Mouse (Mus musculus) spleen, adult 18-20 months (tissue): ENCODE results near the gene Lgals2.
"Not testable (repeated sequence)": the region's sequence is repeated elsewhere in the genome, so short reads cannot be mapped to it uniquely, and the experiment has no call there.

Experiments
- DNase-seq, 2 experiments: peaks; one replicate each; pipeline ENCODE4 v3.0.0; 2022; ENCODE audit warnings: mixed read lengths in 2 of 2

Lgals2 gene

DNA sequence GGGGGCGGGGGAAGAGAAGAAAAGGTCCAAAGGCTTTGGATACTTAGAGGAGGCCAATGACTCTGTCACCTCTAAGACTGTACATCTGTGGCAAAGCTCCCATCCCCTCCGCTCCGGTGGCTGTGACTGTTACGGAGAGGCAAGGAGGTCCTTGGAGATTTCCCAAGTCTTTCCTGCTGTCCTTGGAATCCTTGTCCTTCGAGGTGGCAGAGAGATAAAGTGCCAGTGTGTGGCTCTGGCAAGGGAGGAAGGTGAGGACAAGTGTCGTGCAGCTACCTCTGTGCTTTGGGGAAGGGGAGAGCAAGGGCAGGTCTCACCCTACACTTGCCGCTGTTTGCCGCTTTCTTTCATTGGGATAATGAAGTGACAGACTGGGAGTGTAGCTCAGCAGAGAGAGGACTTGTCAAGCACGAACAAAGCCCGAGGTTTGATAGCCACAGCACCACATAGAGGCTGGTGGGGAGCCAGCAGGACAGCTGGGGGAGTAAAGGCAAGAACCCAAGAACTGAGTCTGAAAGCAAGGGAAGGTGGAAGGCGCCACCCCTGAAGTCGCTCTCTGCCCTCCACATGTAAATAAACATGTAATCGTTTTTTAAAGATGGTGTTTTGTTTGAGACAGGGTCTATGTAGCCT, 18.6 kb upstream of the Lgals2 start:
- DNase-seq, result no peak

DNA sequence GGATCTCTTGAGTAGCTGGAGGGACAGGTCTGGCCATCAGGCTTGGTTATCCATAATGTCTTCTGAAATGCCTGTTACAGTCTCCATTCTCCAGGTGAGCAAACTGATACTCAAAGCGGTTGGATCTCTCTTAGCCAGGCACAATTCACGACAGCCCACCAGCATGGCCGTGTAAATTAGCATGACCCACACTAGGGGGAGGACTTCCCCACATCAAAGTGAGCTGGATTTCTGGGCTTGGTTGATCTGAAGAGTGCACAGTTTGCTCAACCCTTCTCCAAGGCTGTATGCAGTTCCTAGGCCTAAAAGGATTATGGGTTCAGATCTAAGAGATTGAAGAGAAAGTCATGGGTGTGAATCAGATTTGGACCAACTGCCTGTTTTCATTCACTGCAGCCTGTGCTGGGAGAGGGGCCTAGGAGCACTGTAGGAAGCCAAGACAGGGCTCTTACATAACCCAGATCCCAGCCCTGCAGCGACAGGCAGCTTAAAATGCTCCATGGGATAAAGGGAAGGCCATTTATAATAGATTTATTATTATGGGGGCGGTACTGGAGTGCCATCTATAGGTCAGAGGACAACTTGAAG, 16.8 kb upstream of the Lgals2 start:
- DNase-seq, result no peak

DNA sequence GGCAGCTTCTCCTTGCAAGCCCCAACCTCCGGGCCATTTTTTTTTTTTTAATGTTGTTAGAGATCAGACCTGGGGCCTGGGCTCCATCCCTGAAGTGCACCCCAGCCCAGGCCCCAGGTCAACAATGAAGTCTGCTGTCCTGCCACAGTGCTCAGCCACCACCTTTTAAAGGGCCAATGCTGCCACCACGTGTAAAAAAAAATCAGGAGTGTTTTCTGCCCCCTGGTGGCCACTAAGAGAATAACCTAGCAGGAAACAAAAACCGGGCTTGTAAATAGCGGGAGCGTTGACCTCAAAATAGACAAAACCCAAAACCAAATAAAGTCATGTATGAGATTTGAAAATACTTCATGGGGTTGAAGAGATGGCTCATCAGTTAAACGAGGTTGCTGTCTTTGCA, 14.4 kb upstream of the Lgals2 start:
- peak in 1 of 2 experiments; percentile 43 for DNase-seq

DNA sequence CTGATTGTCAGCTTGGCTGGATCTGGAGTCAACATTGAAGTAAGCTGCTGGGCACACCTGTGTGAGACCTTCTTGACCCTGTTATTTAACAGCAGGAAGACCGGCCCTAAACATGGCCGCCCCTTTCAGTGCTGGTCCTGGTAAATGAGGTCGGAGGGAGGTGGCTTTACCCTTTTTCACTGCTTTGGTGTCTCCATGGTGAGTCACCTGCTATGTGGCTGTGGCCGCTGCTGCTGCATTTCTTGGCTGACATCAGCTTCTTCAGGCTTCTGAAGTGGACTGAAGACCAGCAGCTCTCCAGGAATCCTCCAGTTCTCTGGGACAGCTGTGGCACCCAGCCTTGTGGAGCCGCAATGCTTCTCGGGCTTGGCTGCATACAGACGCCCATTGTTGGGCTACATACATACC, 13.5 kb upstream of the Lgals2 start:
- DNase-seq, result no peak

DNA sequence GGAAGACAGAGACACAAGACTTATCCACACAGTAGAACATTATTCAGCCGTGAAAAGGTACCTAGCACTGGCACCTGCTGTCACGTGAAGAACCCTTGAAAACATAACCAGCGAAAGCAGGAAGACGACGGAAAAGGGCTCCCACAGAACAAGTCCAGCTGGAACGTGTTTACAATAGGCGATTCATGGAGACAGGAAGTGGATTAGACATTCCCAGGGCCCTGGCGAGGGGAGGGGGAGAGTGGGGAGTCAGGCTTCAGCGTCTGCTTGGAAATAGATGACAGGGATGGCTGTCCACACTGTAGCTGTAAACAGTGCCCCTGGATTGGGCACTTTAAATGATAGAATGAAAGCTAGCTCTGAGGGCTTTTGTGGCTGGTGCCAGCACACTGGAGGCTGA, 13.1 kb upstream of the Lgals2 start:
- no peak for DNase-seq

DNA sequence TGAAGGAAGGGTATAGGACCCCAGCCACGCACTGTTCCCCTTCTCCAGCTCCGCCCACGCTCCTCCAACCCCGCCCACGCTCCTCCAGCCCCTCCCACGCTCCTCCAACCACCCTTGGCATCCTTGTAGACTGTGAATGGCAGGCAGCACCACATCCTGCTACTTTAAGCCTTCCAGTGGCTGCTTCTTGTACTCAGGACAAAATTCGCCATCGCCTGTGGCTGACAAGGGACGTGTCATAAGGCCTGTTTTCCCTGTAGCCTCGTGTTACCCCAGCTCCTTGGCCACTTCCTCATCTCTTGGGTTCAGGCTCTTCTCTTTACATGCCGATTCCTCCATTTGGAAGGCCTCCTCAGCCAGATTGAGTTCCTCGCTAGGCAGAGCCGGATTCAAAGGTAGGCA, 8.5 kb upstream of the Lgals2 start:
- no peak for DNase-seq

DNA sequence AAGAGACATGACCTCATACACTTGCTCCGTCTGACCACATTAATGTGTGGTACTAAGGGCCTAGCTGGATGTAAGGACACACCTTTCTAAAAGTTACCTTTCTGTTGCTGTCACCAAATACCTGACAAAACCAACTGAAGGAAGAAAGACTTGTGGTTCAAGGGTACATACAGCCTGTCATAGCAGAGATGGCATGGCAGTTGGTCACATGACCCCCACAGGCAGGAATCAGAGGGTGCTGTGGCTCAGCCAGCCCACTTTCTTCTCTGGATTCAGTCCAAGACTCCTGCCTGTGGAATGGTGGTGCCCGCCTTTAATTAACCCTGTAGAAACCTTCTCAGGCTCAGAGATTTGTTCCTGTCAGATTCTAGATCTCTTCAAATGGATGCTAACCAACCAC, 7.8 kb upstream of the Lgals2 start:
- DNase-seq, result no peak

DNA sequence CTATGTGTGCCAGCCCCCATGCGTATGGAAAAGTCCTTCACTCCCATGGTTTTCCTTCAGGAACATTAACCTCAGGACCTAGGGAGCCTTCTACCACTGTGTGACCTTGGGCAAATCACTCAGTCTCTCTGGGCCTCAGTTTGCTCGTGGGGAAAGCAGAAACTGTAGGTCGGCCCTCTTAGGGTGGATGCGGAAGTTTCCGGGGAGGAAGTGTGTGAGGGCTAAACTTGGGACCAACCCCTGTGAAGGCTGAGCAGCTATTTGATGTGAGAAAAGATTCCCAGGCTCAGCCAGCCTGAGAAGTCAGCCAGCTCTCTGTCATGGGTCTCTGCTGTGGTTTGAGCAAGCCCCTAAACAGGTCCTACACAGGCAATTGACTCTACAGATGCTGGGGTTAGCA, 7.0 kb upstream of the Lgals2 start:
- no peak for DNase-seq

DNA sequence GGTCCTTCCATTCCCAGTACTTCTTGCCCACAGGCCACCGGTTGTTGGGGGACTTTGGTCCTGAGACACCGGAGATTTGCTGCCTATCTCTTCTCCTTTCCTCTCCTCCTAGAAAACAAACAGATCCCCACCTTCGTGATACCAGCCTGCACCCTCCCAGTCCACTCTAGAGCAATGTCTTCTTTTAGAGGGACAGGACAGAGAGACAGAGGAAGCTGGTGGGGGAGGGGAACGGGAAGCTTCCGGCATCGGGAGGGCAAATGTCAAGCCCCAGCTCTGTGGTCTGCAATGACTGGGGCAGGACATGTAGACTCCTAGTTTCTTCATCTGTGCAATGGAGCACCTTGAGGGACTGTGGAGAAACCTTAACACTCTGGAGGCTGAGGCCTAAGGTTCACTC, 4.4 kb upstream of the Lgals2 start:
- no peak for DNase-seq

DNA sequence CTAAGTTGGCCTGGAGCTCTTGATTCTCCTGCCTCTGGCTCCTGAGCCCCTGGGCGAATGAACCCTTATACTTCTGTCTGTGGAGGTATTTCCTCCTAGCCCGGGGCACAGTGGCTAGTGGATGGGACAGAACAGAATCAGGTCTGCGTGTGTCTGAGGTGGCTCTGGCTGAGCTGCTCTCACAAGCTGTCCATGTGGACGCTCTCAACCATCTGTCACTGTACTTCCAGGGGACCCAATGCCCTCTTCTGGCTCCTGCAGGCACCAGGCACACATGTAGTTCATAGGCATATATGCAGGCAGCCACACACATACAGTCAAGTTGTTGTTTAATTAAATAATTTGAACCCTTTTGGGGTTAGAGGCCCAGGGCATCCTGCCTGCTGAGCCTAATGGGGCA, 4.0 kb upstream of the Lgals2 start:
- no peak for DNase-seq

DNA sequence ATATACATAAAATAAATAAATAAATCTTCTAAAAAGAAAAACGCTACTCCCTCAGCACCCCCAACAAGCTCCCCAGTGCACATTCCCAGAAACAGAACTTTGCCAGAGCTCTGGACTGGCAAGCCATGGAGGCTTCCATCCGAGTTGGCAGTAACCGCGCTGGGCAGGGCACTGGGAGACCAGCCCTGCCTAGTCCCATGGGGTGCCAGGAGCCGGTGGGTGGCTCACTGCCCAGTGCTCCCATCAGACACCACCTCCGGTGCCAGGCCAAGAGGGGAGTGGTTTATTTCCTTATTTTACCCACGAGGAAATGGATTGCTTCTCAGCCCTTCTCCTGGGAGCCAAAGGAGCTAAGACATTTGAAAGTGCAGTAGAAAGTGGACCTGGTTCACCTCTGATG, 1.7 kb upstream of the Lgals2 start:
- DNase-seq, result no peak

DNA sequence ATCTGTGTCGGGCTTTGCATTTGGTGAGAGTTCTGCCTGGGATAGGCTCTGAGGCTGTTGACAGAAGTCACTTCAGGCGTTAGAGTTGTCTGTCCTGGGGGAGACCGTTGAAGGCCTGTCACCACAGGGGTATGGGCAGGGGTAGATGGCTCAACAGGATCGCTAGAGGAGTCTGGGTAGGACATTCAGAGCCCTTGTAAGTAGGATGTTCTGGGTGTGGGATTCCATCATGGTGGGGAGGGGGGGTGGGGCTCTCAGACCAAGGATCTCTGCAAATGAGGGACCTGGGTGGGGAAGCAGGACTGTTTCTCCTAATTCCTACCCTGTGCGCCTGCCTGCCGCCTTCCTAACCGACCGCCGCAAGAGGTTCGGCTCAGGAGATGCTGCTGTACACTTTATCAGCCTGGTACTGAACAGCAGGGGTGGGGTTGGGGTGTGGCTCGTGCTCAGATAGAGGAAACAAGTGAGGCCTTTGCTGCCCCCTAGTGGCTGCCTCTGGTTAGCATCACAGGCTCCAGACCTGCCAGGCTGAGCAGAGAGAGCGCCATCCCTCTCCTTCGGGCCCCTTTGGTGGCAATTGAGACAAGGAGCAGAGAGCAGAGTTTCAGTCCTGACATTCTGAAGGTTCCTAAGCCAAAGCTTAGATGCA, 3.7 kb downstream of the Lgals2 start:
- peak; percentile 70 to 89 for DNase-seq

DNA sequence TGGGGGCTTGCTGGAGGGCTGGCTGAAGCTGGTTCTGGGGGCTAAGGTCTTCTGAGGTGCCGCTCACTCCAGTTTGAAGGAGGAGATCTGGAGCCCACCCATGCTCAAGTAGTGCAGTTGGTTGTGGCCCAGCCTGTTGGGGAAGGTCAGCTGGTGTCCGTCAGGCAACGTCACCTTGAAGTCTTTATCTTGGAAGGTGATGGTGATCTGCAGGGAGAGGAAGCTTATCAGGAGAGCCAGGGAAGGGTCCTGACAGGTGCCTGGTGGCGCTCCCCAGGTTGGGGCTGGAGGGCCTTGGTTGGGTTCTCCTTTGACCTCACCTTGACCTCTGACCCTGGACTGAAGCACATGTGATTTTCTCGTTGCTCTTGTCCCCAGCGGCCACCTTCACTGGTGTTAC, 4.4 kb downstream of the Lgals2 start:
- no peak for DNase-seq

DNA sequence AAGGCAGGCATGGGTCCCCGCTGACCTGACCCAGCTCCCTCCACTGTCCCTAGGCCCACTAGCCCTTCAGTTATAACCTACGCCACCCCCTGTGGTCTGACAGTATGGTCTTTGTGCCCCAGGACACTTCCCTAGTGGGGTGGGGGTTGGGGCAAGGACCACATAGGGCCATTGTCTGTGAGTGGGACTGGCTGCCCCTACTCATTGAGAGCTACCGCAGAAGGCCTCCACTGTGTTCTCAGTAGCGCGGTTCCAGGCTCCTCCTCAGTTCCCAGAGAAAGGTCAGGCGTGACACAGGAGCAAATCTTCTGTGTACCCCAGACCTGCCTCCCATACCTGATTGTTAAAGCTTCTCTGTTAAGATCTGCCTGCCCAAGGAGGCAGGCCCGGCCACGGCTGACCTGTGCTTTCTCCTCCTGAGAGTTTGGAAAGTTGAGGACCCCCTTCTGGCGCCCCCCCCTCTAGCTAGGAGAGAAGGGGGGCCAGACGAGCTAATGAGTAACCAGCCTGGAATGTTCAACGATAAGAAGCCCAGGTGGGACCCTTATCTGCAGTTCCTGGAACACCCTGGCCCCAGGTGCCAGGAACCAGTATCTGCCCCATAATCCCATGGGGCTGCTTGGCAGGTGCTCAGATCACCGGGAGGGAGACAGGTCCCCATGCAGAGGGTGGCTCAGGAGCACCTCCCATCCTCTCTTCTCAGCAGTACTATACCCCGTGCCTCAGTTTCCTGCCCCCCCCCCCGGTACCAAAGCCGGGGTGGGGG, 5.1 kb downstream of the Lgals2 start:
- DNase-seq, result no peak

DNA sequence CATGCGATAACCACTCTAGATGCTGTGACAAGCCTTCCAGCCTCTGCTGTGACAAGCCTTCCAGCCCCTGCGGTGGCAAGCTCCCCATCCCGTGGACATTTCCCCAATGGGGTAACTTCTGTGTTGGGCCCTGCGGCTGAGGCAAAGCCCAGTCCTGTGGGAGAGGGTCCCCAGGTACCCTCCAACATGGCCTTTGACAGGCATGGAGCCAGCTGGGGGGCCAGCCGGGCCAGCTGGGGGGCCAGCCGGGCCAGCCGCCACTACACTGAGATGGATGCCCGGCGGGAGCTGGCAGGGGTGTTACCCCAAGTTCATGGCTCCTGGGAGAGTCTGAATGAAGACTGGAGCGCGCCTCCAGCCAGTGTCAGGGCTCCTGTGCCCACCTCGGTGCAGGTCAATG, 5.8 kb downstream of the Lgals2 start:
- DNase-seq, result no peak

DNA sequence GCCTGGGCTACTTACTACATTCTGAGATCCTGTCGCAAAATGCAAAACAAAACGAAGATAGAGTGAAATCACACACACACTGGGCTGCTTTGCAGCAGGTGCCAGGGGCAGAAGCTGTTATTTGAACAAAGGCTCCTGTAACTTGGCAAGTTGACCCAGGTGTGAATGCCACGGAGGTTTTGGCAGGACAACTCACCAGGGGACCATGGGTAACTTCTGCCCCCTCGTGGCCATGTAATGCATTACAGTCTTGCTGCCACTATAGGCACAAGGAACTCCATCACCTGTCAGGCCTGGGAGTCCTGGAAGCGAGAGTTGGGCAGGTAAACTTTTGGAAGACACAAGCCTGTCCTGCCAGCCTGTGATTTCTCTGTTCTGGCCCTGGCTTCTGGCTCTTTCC, 6.9 kb downstream of the Lgals2 start:
- DNase-seq, result peak; percentile 55 to 82

DNA sequence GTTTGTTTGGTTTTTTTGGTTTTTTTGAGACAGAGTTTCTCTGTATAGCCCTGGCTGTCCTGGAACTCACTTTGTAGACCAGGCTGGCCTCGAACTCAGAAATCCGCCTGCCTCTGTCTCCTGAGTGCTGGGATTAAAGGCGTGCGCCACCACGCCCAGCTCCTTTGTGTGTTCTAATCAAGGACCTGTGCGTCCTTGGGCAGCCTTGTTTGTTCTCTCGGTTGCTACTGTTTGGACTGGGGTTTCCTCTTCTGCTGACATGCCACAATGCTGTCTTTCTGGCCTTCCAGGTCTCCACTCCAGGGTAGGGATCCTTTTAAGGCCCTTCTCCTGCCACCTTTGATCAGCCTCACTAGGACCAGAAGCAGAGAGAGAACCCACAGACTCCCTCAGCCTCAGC, 8.5 kb downstream of the Lgals2 start:
- DNase-seq, result not testable (repeated sequence)

DNA sequence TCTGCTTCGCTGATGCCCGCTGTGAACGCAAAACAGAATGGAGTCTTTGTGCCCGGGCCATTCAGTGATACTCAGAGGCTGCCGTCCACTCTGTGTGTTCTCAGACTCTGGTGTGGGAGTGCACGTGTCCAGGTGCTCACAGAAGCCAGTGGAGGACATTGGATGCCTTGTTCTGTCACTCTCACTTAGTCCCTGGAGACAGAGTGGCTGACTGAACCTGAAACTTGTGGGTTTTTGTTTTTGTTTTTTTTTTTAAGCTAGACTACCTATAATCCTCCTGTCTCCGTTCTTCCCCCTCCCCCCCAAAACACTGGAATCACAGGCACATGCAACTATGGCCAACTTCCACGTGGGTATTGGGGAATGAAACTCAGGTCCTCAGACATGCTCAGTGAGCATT, 9.0 kb downstream of the Lgals2 start:
- no peak for DNase-seq

DNA sequence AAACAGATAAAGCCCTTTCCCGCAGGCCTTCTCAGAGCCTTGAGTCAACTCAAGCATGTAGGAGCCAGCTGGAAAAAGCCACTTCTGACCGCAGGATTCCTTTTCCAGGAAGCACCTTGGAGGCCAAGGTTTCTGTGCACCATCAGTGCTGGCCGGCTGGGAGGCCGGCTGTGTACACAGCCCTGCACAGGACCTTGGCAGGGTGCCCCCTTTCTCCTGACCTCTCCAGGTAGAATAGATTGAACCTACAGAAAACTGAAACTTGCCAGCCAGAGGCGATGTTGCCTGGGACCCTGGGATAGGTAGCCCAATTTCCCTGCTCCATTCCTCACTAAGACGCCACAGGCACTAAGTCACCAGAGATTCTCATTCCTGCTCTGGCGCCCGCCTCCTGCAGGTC, 9.5 kb downstream of the Lgals2 start:
- no peak for DNase-seq

DNA sequence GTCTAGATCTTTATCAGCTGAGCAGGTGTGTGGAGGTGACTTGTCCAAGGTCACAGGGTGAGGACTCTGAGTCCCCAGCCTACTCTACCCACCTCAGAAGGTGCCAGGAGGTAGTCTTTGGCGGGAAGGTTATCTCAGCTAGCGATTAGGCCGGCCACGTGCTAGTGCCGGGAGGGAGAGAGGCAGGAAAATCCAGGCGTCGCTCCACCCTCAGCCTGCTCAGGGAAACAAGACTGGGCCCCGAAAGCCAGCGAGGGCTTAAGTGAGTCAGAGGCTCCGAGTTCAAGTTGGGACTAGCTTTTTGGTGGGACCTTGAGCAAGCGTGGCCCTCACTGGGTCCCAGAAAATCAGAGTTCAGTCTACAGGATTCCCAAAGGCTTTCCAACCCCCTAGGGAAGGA, 10.0 kb downstream of the Lgals2 start:
- no peak for DNase-seq

DNA sequence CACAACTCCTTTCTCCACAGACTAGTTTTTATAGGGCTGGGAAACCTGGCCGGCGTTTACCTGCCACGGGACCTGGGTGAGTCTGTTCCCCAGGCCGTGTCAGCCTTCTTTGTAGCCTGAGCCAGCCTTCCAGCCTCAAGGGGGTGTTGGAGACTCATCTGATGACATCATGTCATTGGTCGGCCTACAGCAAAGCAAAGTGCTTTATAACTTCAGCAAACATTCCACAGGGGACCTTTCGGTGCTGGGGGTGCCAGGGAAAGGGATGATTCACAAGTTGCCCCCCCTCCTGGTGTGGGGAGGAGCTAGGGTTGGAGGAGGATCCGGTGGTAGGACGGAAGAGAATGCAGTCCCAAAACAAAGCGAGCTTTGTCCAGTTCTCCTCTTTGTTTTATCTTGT, 10.5 kb downstream of the Lgals2 start:
- no peak for DNase-seq

DNA sequence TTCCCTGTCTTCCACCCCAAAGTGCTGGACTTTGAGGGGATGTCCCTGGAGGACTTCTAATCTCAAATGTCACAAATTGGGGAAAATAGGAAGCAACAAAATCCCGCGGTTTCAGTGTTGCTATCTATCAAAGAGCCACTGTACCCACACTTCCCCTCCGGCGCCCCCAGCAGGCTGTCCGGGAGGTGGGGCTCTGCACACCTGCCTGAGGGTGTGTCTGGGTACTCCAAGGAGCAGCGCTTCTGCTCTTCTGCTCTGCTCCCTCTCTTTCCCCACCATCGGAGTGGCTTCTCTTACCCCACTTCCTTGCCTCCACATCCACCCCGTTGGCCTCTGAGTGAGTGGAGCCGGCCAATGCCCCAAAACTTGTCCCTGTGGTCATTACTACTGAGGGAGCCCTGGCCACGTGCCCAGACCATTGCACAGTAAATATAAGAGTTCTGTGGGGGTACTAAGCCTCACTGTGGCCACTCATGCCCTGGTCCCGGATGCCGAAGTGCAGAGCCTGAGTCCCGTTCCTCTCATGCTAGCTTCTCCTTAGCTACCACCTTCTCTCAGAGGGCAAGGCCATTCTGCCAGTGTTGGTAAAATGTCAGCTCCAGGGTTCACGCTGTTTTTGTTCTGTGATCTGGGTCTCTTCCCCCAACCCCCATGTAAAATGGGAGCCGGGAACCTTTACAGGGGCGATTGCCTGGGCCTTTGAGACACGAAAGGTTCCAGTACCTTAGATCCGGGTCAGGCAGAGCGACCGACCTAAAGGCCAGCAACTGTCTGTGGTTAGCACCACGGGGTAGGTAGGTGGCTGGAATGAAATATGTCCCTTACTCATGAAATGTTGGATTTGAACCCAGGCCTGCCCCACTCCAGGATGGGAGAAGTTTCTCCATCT, 11.5 kb downstream of the Lgals2 start:
- DNase-seq, result peak in 1 of 2 experiments; percentile 24
